Mouse (Mus musculus) erythroblast, embryonic 14.5 days (primary cell): ENCODE data around the gene Hist2h2ab.

Experiments used
- GATA1 ChIP-seq: IDR thresholded peaks from 2 replicates; pipeline ENCODE4 v1.6.1; 2012; ENCODE audit warnings: low read length, inconsistent platforms, mixed read lengths
- TAL1 ChIP-seq: IDR thresholded peaks from 3 replicates; pipeline ENCODE4 v1.6.1; 2012; ENCODE audit warnings: low read length, inconsistent platforms, mixed read lengths

GRCm38 (mm10) chr3:96250890-96251289 is 31.2 kb downstream of the Hist2h2ab start:
- no peak for TF ChIP-seq GATA1
- peak; percentile 28; the same call in 1 of the 3 replicates for TF ChIP-seq TAL1
